Mouse (Mus musculus) lung, postnatal 0 days (tissue): ENCODE results near the gene Nup50. TPM values are rescaled to one million over a fixed set of nuclear protein-coding genes. Genes with fewer than 3 reads are reported as not detected.

Experiments
- ATAC-seq: fragments of 200-750 bp; cut with Nextera tagmentation; 2 replicates; pipeline ENCODE4 v1.8.0; 2017; ENCODE audit warnings: moderate library complexity
- DNase-seq: peaks from one replicate; pipeline ENCODE4 v3.0.0-alpha.2; 2016; ENCODE audit warnings: low spot score
- H3K27ac ChIP-seq: fragments of 300-500 bp; sonication (generic); 2 replicates; pipeline ENCODE4 v1.5.1; 2014; ENCODE audit warnings: antibody characterized with exemption, mild to moderate bottlenecking, low read length, mixed read lengths
- H3K27me3 ChIP-seq: fragments of 300-500 bp; sonication (generic); replicated peaks from 2 replicates; pipeline ENCODE4 v1.6.1; 2014; ENCODE audit warnings: low read length, mixed read lengths; ENCODE audit not compliant: insufficient read depth
- H3K36me3 ChIP-seq: fragments of 300-500 bp; sonication (generic); 2 replicates; pipeline ENCODE4 v1.6.1; 2014; ENCODE audit warnings: low read length, mixed read lengths; ENCODE audit not compliant: insufficient read depth
- H3K4me1 ChIP-seq: fragments of 300-500 bp; sonication (generic); 2 replicates; pipeline ENCODE4 v1.6.1; 2014; ENCODE audit warnings: antibody characterized with exemption, low read depth, low read length, mixed read lengths; ENCODE audit not compliant: insufficient read depth
- H3K4me2 ChIP-seq: fragments of 300-500 bp; sonication (generic); replicated peaks from 2 replicates; pipeline ENCODE4 v1.6.1; 2014; ENCODE audit warnings: low read depth, mild to moderate bottlenecking, low read length, moderate library complexity, mixed read lengths
- H3K4me3 ChIP-seq: fragments of 300-500 bp; sonication (generic); 2 replicates; pipeline ENCODE4 v1.5.1; 2014; ENCODE audit warnings: low read depth, low read length
- H3K9ac ChIP-seq: fragments of 300-500 bp; sonication (generic); replicated peaks from 2 replicates; pipeline ENCODE4 v1.6.1; 2014; ENCODE audit warnings: low read depth, mild to moderate bottlenecking
- H3K9me3 ChIP-seq: fragments of 300-500 bp; sonication (generic); 2 replicates; pipeline ENCODE4 v1.6.1; 2016; ENCODE audit warnings: low read length, mixed read lengths
- CTCF ChIP-seq: IDR thresholded peaks from 2 replicates; pipeline ENCODE4 v1.5.1; 2016; ENCODE audit warnings: antibody characterized with exemption, mild to moderate bottlenecking
- EP300 ChIP-seq: IDR thresholded peaks from 2 replicates; pipeline ENCODE4 v1.6.1; 2016; ENCODE audit warnings: antibody characterized with exemption, mild to moderate bottlenecking, control low read depth
- whole genome bisulfite sequencing: fragments of 180-500 bp; shearing (Covaris S2); extraction: QIAGEN DNeasy Blood & Tissue Kit; methylation state at CpG from one replicate; pipeline ENCODE4 v1.1.7; 2014; 5-methylcytosine and 5-hydroxymethylcytosine counted together
- polyA plus RNA-seq: library from polyadenylated mRNA; unstranded; fragments of >200 nt; fragmentation: Nextera tagmentation; extraction: Ambion mirVana; gene quantifications from 2 replicates; pipeline ENCODE4 v1.2.1, GENCODE M21; 2015

Nup50 gene
- polyA plus RNA-seq, 1 experiment from 2014 or later = 12.1 TPM

DNA sequence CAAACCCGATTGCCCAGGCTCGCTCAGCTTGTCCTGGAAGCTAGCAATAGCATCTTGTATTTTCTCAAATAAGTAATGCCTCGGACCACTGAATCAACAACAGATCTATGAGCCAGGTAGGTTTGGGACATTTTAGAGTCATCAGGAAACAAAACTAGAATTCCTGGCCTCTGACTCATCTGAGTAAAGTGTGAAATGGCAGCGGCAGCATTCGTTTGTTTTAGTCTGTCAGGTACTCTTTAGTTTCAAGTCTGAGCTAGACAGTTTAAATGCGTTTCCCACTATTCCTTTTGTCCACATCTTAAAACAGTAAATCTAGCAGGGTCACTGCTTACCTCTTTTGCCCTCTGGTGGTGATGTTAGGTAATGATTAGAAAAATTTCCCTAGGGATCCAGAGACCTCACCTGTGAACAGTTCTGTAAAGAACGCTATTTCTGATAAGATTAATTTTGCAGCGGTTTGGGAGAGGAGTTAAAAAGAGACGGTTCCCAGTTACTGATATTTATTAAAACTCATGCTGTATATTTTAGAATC is 1.6 kb downstream of the Nup50 start:
- no peaks in the 10 kb centered on the region for H3K27me3 ChIP-seq
- DNase-seq (peak; percentile 81), ATAC-seq (no peak)
- peak overlapping the region; percentile 88; the same call in 1 of the 2 replicates for H3K9ac ChIP-seq
- WGBS = 5% methylated on average over 9 of the region's 9 CpGs
- peaks cover 24% of the 10 kb centered on the region for H3K36me3 ChIP-seq
- peaks cover 10% of the 10 kb centered on the region; the same call in 1 of the 2 replicates for H3K4me1 ChIP-seq
- H3K4me2 ChIP-seq = peak overlapping the region; percentile 72
- TF ChIP-seq CTCF (peak; percentile 79), EP300 (no peak)
- H3K9me3 ChIP-seq = no peaks in the 10 kb centered on the region
- H3K4me3 ChIP-seq = peak overlapping the region; percentile 95
- H3K27ac ChIP-seq = 0 out of 2 replicates have a peak overlapping the region, but pooled peaks have one; percentile 97

DNA sequence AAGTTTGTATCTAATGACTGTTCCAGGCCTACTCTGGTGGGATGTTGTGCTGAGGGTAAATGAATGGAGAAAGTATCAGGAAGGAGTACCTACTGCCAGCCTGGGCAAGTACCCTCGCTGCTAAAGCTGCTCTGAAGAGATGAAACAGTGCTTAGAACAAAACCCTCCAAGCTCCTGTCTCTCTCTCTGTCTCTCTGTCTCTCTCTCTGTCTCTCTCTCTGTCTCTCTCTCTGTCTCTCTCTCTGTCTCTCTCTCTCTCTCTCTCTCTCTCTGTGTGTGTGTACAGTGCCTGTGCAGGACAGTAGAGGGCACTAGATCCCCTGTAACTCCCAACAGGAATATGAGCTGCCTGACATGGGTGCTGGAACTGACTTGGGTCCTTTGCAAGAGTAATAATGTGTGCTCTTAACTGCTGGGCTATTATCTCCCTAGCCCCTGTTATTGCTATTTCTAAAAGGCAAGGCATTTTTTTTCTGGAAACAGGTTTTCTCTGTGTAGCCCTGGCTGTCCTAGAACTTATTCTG is 2.3 kb downstream of the Nup50 start:
- 76% methylated on average over 1 of the region's 1 CpGs for WGBS
- Histone ChIP-seq H3K4me2 (peak overlapping the region; percentile 72; the same call in 1 of the 2 replicates), H3K9ac (no peak overlapping the region), H3K4me3 (no peak overlapping the region), H3K27me3 (no peaks in the 10 kb centered on the region), H3K4me1 (peaks cover 10% of the 10 kb centered on the region; the same call in 1 of the 2 replicates), H3K9me3 (no peaks in the 10 kb centered on the region), H3K27ac (no peak overlapping the region), H3K36me3 (peaks cover 31% of the 10 kb centered on the region)
- DNase-seq (peak; percentile 44), ATAC-seq (no peak)
- peak; percentile 62 for TF ChIP-seq CTCF
- no peak for TF ChIP-seq EP300

DNA sequence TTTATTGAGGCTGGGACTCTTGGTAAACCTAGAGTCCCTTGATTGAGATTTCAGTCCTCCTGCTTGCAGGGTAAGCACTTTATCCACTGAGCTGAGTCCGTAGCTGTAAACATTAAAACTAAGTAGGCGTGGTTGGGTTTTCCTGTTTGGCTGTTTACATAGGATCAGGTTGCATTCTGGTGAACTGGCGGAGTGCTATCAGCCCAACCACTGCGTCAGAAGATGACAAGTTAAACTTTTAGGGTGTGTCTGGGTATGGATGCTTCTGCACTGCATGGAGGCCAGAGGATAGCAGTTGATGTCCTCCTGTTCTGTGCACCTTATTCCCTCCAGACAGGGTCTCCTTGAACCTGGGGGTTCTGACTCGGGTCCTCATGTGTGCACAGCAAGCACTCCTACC is 9.1 kb downstream of the Nup50 start:
- H3K27me3 ChIP-seq = no peaks in the 10 kb centered on the region
- H3K9me3 ChIP-seq = no peaks in the 10 kb centered on the region
- no peak overlapping the region for H3K9ac ChIP-seq
- H3K4me1 ChIP-seq = no peaks in the 10 kb centered on the region
- peaks cover 74% of the 10 kb centered on the region for H3K36me3 ChIP-seq
- DNase-seq (no peak), ATAC-seq (no peak)
- TF ChIP-seq CTCF = no peak
- no peak for TF ChIP-seq EP300
- H3K4me2 ChIP-seq = no peak overlapping the region
- H3K4me3 ChIP-seq = no peak overlapping the region
- 40% methylated on average over 5 of the region's 5 CpGs for WGBS
- H3K27ac ChIP-seq = no peak overlapping the region

DNA sequence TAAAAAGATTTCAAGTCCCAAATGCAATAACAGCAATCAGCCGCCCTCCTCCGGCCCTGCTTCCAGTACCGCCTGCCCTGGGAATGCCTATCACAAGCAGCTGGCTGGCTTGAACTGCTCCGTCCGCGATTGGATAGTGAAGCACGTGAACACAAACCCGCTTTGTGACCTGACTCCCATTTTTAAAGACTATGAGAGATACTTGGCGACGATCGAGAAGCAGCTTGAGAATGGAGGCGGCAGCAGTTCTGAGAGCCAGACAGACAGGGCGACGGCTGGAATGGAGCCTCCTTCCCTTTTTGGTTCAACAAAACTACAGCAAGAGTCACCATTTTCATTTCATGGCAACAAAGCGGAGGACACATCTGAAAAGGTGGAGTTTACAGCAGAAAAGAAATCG is 11.7 kb downstream of the Nup50 start:
- ATAC-seq (no peak), DNase-seq (no peak)
- no peak overlapping the region for H3K4me3 ChIP-seq
- 82% methylated on average over 16 of the region's 16 CpGs for WGBS
- H3K27ac ChIP-seq = no peak overlapping the region
- H3K4me2 ChIP-seq = no peak overlapping the region
- peaks cover 74% of the 10 kb centered on the region for H3K36me3 ChIP-seq
- H3K9me3 ChIP-seq = no peaks in the 10 kb centered on the region
- H3K4me1 ChIP-seq = no peaks in the 10 kb centered on the region
- no peaks in the 10 kb centered on the region for H3K27me3 ChIP-seq
- no peak overlapping the region for H3K9ac ChIP-seq
- TF ChIP-seq EP300 (no peak), CTCF (no peak)

DNA sequence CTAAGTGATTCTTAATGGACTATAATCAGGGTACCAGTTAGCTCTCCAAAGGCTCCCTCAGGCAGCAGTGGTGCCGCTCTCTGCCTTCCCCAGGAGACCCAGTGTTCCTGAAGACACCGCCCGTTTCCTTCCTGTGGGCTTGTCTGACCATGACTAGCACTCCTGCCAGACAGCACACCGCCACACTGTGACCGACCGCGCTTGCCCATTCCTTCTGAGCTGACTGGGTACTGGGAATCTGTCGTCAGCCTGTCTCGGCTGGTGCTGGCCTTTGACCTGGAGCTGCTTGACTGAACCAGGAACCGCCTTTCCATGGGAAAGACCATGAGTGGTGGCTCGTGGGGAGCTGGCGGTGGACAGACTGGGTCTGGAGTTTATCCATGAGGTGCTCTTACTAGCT is 16.9 kb downstream of the Nup50 start:
- no peaks in the 10 kb centered on the region for H3K9me3 ChIP-seq
- ATAC-seq (peak; percentile 62), DNase-seq (peak; percentile 19)
- TF ChIP-seq EP300 (no peak), CTCF (no peak)
- peaks cover 61% of the 10 kb centered on the region for H3K36me3 ChIP-seq
- H3K4me2 ChIP-seq = no peak overlapping the region
- H3K4me3 ChIP-seq = no peak overlapping the region
- H3K27me3 ChIP-seq = no peaks in the 10 kb centered on the region
- no peak overlapping the region for H3K27ac ChIP-seq
- no peaks in the 10 kb centered on the region for H3K4me1 ChIP-seq
- WGBS = 44% methylated on average over 12 of the region's 12 CpGs
- H3K9ac ChIP-seq = no peak overlapping the region

DNA sequence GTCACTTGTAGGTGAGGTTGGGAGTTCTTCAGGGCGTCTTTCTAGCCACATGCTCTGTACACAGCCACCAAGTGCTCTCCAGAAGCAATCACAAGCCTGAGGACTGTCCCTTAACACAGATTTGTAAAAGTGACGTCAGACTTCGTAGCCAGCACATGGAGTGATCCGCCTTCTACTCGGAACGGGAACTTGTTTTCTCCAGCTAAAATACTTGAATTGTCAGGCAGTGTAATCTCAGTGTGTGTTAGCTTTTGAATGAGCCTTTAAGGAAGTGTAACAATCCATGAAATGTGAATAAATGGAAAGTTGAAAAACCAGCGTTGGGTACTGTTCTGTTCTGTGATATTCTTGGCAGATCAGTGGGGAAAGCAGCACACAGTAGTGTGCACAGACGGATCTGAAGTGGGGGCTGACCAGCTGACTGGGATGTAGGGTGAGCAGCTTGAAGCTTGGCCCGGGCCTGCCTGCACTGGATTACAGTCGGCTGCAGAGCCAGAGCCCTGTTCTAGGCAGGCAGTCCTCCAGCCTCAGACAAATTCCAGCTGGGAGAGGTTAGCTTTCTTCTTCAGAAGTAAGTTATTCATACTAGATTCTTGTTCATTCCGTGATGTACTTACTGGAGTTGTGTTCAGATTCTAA is 19.6 kb downstream of the Nup50 start:
- H3K4me1 ChIP-seq = no peaks in the 10 kb centered on the region
- DNase-seq (peak; percentile 29), ATAC-seq (peak; percentile 70)
- no peak overlapping the region for H3K4me3 ChIP-seq
- TF ChIP-seq EP300 = no peak
- no peak for TF ChIP-seq CTCF
- no peaks in the 10 kb centered on the region for H3K9me3 ChIP-seq
- 57% methylated on average over 11 of the region's 11 CpGs for WGBS
- H3K36me3 ChIP-seq = peaks cover 35% of the 10 kb centered on the region
- no peaks in the 10 kb centered on the region for H3K27me3 ChIP-seq
- no peak overlapping the region for H3K4me2 ChIP-seq
- H3K9ac ChIP-seq = no peak overlapping the region
- H3K27ac ChIP-seq = no peak overlapping the region
